Mouse (Mus musculus): Measurements from ENCODE around the gene Gm10428. TPM values are rescaled to one million over a fixed set of nuclear protein-coding genes. Genes with fewer than 3 reads are reported as not detected.

Gm10428 gene
- polyA plus RNA-seq (2015; fragmentation: Nextera tagmentation; extraction: Ambion mirVana) = not detected in 2 replicates

- Histone ChIP-seq H3K9me3 (replicated peaks) (no peaks in the 10 kb centered on the region), H3K36me3 (no peaks in the 10 kb centered on the region), H3K4me1 (peaks cover 10% of the 10 kb centered on the region), H3K27me3 (replicated peaks) (0 out of 2 replicates have a peak, but pooled peaks cover 6% of the 10 kb centered on the region), H3K9ac (replicated peaks) (no peak within 1 kb of the TSS), H3K27ac (replicated peaks) (no peak within 1 kb of the TSS), H3K4me3 (replicated peaks) (no peak within 1 kb of the TSS), H3K4me2 (no peak within 1 kb of the TSS)
- 92% methylated on average over 8 of the region's 8 CpGs for WGBS
- ATAC-seq (ENCODE audit: low FRiP score) = no peak
Observed at GRCm38 (mm10) chr11:62752780-62753179, at the start of gene Gm10428. TSS of gene Gm10428 (plus strand) at chr11:62753100.

GRCm38 (mm10) chr11:62706141-62706540, 46.8 kb upstream of the Gm10428 start:
- H3K4me3 ChIP-seq (replicated peaks) = no peak overlapping the region
- no peaks in the 10 kb centered on the region for H3K9me3 ChIP-seq (replicated peaks)
- peaks cover 12% of the 10 kb centered on the region for H3K36me3 ChIP-seq
- H3K4me2 ChIP-seq = no peak overlapping the region
- H3K9ac ChIP-seq (replicated peaks) = no peak overlapping the region
- no peak for ATAC-seq (ENCODE audit: low FRiP score)
- WGBS = 85% methylated on average over 2 of the region's 2 CpGs
- no peak overlapping the region for H3K27ac ChIP-seq (replicated peaks)
- H3K27me3 ChIP-seq (replicated peaks) = no peaks in the 10 kb centered on the region
- H3K4me1 ChIP-seq = no peaks in the 10 kb centered on the region

- H3K9ac ChIP-seq (replicated peaks) = no peak overlapping the region
- no peak for ATAC-seq (ENCODE audit: low FRiP score)
Observed at GRCm38 (mm10) chr11:62708252-62708651, 44.6 kb upstream of the Gm10428 start.

GRCm38 (mm10) chr11:62710657-62711056, 42.2 kb upstream of the Gm10428 start:
- H3K4me3 ChIP-seq (replicated peaks) = no peak overlapping the region
- peaks cover 50% of the 10 kb centered on the region for H3K36me3 ChIP-seq
- no peak for ATAC-seq (ENCODE audit: low FRiP score)
- no peaks in the 10 kb centered on the region for H3K27me3 ChIP-seq (replicated peaks)
- no peaks in the 10 kb centered on the region for H3K4me1 ChIP-seq
- no peak overlapping the region for H3K4me2 ChIP-seq
- no peak overlapping the region for H3K9ac ChIP-seq (replicated peaks)
- no peak overlapping the region for H3K27ac ChIP-seq (replicated peaks)
- no peaks in the 10 kb centered on the region for H3K9me3 ChIP-seq (replicated peaks)
- 91% methylated on average over 5 of the region's 5 CpGs for WGBS

More at GRCm38 (mm10) chr11:62708252-62708651, 44.6 kb upstream of the Gm10428 start:
- Histone ChIP-seq H3K9me3 (replicated peaks) (no peaks in the 10 kb centered on the region), H3K27me3 (replicated peaks) (no peaks in the 10 kb centered on the region), H3K4me3 (replicated peaks) (no peak overlapping the region), H3K27ac (replicated peaks) (no peak overlapping the region), H3K36me3 (peaks cover 28% of the 10 kb centered on the region), H3K4me2 (no peak overlapping the region), H3K4me1 (no peaks in the 10 kb centered on the region)
- WGBS = 80% methylated on average over 7 of the region's 7 CpGs

GRCm38 (mm10) chr11:62728276-62728675, 24.6 kb upstream of the Gm10428 start:
- Histone ChIP-seq H3K9me3 (replicated peaks) (no peaks in the 10 kb centered on the region), H3K4me1 (peaks cover 23% of the 10 kb centered on the region), H3K4me2 (no peak overlapping the region), H3K27ac (replicated peaks) (no peak overlapping the region), H3K9ac (replicated peaks) (no peak overlapping the region), H3K27me3 (replicated peaks) (no peaks in the 10 kb centered on the region), H3K36me3 (peaks cover 41% of the 10 kb centered on the region), H3K4me3 (replicated peaks) (no peak overlapping the region)
- 95% methylated on average over 8 of the region's 8 CpGs for WGBS
- no peak for ATAC-seq (ENCODE audit: low FRiP score)

- Histone ChIP-seq H3K4me1 (peaks cover 23% of the 10 kb centered on the region), H3K36me3 (peaks cover 16% of the 10 kb centered on the region), H3K27ac (replicated peaks) (peak within 1 kb of the TSS; percentile 90), H3K9me3 (replicated peaks) (no peaks in the 10 kb centered on the region), H3K27me3 (replicated peaks) (no peaks in the 10 kb centered on the region), H3K4me2 (peak within 1 kb of the TSS; percentile 67), H3K9ac (replicated peaks) (peak within 1 kb of the TSS; percentile 72), H3K4me3 (replicated peaks) (peak within 1 kb of the TSS; percentile 80)
- ATAC-seq (ENCODE audit: low FRiP score) = peak; percentile 99
- WGBS = under 1% methylated on average over 48 of the region's 48 CpGs
Observed at GRCm38 (mm10) chr11:62731311-62732021, 21.4 kb upstream of the Gm10428 start, which contains the start of gene Zfp287. TSS of gene Zfp287 (minus strand) at chr11:62731905.

- 6% methylated on average over 5 of the region's 5 CpGs for WGBS
- Histone ChIP-seq H3K27ac (replicated peaks) (peak overlapping the region; percentile 90), H3K4me3 (replicated peaks) (peak overlapping the region; percentile 80), H3K4me1 (peaks cover 23% of the 10 kb centered on the region), H3K9ac (replicated peaks) (peak overlapping the region; percentile 72; the same call in 1 of the 2 replicates), H3K36me3 (peaks cover 16% of the 10 kb centered on the region), H3K27me3 (replicated peaks) (no peaks in the 10 kb centered on the region), H3K9me3 (replicated peaks) (no peaks in the 10 kb centered on the region), H3K4me2 (peak overlapping the region; percentile 67)
- peak; percentile 43 for ATAC-seq (ENCODE audit: low FRiP score)
Observed at GRCm38 (mm10) chr11:62732022-62732387, 20.9 kb upstream of the Gm10428 start.

- no peak overlapping the region for H3K4me2 ChIP-seq
- WGBS = 86% methylated on average over 3 of the region's 3 CpGs
- peaks cover 23% of the 10 kb centered on the region for H3K4me1 ChIP-seq
- H3K9me3 ChIP-seq (replicated peaks) = no peaks in the 10 kb centered on the region
- no peak overlapping the region for H3K4me3 ChIP-seq (replicated peaks)
- H3K36me3 ChIP-seq = peaks cover 10% of the 10 kb centered on the region
- ATAC-seq (ENCODE audit: low FRiP score) = no peak
- no peak overlapping the region for H3K9ac ChIP-seq (replicated peaks)
- no peaks in the 10 kb centered on the region for H3K27me3 ChIP-seq (replicated peaks)
- H3K27ac ChIP-seq (replicated peaks) = no peak overlapping the region
Observed at GRCm38 (mm10) chr11:62732665-62733064, 20.2 kb upstream of the Gm10428 start.

- H3K36me3 ChIP-seq = no peaks in the 10 kb centered on the region
Observed at GRCm38 (mm10) chr11:62741186-62741585, 11.7 kb upstream of the Gm10428 start.

GRCm38 (mm10) chr11:62742261-62742957, 10.5 kb upstream of the Gm10428 start:
- Histone ChIP-seq H3K36me3 (no peaks in the 10 kb centered on the region), H3K9ac (replicated peaks) (no peak overlapping the region), H3K4me2 (no peak overlapping the region), H3K27me3 (replicated peaks) (no peaks in the 10 kb centered on the region), H3K9me3 (replicated peaks) (no peaks in the 10 kb centered on the region), H3K4me3 (replicated peaks) (no peak overlapping the region), H3K27ac (replicated peaks) (no peak overlapping the region), H3K4me1 (no peaks in the 10 kb centered on the region; the same call in 1 of the 2 replicates)
- 81% methylated on average over 10 of the region's 10 CpGs for WGBS
- no peak for ATAC-seq (ENCODE audit: low FRiP score)

More at GRCm38 (mm10) chr11:62741186-62741585, 11.7 kb upstream of the Gm10428 start:
- Histone ChIP-seq H3K27me3 (replicated peaks) (no peaks in the 10 kb centered on the region), H3K27ac (replicated peaks) (no peak overlapping the region), H3K4me1 (no peaks in the 10 kb centered on the region; the same call in 1 of the 2 replicates), H3K4me3 (replicated peaks) (no peak overlapping the region), H3K4me2 (no peak overlapping the region), H3K9me3 (replicated peaks) (no peaks in the 10 kb centered on the region), H3K9ac (replicated peaks) (no peak overlapping the region)
- ATAC-seq (ENCODE audit: low FRiP score) = no peak
- WGBS = 95% methylated on average over 2 of the region's 2 CpGs

GRCm38 (mm10) chr11:62744103-62744502, 8.8 kb upstream of the Gm10428 start:
- Histone ChIP-seq H3K4me1 (no peaks in the 10 kb centered on the region; the same call in 1 of the 2 replicates), H3K27me3 (replicated peaks) (0 out of 2 replicates have a peak, but pooled peaks cover 5% of the 10 kb centered on the region), H3K4me3 (replicated peaks) (no peak overlapping the region), H3K36me3 (no peaks in the 10 kb centered on the region), H3K4me2 (no peak overlapping the region), H3K9ac (replicated peaks) (no peak overlapping the region), H3K9me3 (replicated peaks) (no peaks in the 10 kb centered on the region), H3K27ac (replicated peaks) (no peak overlapping the region)
- ATAC-seq (ENCODE audit: low FRiP score) = peak; percentile 23; the same call in 1 of the 2 replicates
- WGBS = 50% methylated on average over 5 of the region's 5 CpGs

Measured in neural tube, embryonic 15.5 days (tissue).